Mouse (Mus musculus): ENCODE measurements around the gene Map1lc3b.

GRCm38 (mm10) chr8:121570335-121570734 is 19.8 kb upstream of the Map1lc3b start:
- TF ChIP-seq CTCF (IDR thresholded peaks at IDR 0.05; ENCODE audit: low read depth) (no peak), EP300 (optimal IDR thresholded peaks at IDR 0.05) (no peak)
